Mouse (Mus musculus) stomach, embryonic 14.5 days (tissue): ENCODE results near the gene Smad3. TPM values are rescaled to one million over a fixed set of nuclear protein-coding genes. Genes with fewer than 3 reads are reported as not detected.

Experiments
- ATAC-seq: fragments of 200-750 bp; cut with Nextera tagmentation; 2 replicates; pipeline ENCODE4 v1.8.0; 2017; ENCODE audit warnings: low read depth, moderate TSS enrichment; ENCODE audit not compliant: insufficient number of reproducible peaks, insufficient read depth, low FRiP score
- H3K27ac ChIP-seq: fragments of 300-500 bp; sonication (generic); 2 replicates; pipeline ENCODE4 v1.5.1; 2014; ENCODE audit warnings: mild to moderate bottlenecking, low read length, moderate library complexity, mixed read lengths
- H3K27me3 ChIP-seq: fragments of 300-500 bp; sonication (generic); 2 replicates; pipeline ENCODE4 v1.6.1; 2014; ENCODE audit warnings: low read length, control low read depth, mixed read lengths; ENCODE audit not compliant: control insufficient read depth, insufficient read depth
- H3K36me3 ChIP-seq: fragments of 300-500 bp; sonication (generic); 2 replicates; pipeline ENCODE4 v1.6.1; 2014; ENCODE audit warnings: mild to moderate bottlenecking, control low read depth, low read length, moderate library complexity, mixed read lengths; ENCODE audit not compliant: control insufficient read depth, insufficient read depth
- H3K4me1 ChIP-seq: fragments of 300-500 bp; sonication (generic); 2 replicates; pipeline ENCODE4 v1.6.1; 2014; ENCODE audit warnings: low read length, control low read depth, mixed read lengths; ENCODE audit not compliant: control insufficient read depth, insufficient read depth
- H3K4me2 ChIP-seq: fragments of 300-500 bp; sonication (generic); replicated peaks from 2 replicates; pipeline ENCODE4 v1.6.1; 2014; ENCODE audit warnings: low read depth, low read length, control low read depth
- H3K4me3 ChIP-seq: fragments of 300-500 bp; sonication (generic); 2 replicates; pipeline ENCODE4 v1.5.1; 2014; ENCODE audit warnings: low read depth, low read length, control low read depth
- H3K9ac ChIP-seq: fragments of 300-500 bp; sonication (generic); replicated peaks from 2 replicates; pipeline ENCODE4 v1.6.1; 2014; ENCODE audit warnings: low read depth, mild to moderate bottlenecking, control low read depth, low read length, moderate library complexity, mixed read lengths
- H3K9me3 ChIP-seq: fragments of 300-500 bp; sonication (generic); 2 replicates; pipeline ENCODE4 v1.6.1; 2016; ENCODE audit warnings: low read depth, low read length, control low read depth; ENCODE audit not compliant: control insufficient read depth
- WGBS: fragments of 180-500 bp; shearing (Covaris S2); extraction: QIAGEN DNeasy Blood & Tissue Kit; methylation state at CpG from one replicate; pipeline ENCODE4 v1.1.7; 2014; 5-methylcytosine and 5-hydroxymethylcytosine counted together
- polyA plus RNA-seq: library from polyadenylated mRNA; unstranded; fragments of >200 nt; fragmentation: Nextera tagmentation; extraction: Ambion mirVana; gene quantifications from 2 replicates; pipeline ENCODE4 v1.2.1, GENCODE M21; 2014

Gene Smad3
- polyA plus RNA-seq, 1 experiment from 2014 or later, result 17.3 TPM

DNA sequence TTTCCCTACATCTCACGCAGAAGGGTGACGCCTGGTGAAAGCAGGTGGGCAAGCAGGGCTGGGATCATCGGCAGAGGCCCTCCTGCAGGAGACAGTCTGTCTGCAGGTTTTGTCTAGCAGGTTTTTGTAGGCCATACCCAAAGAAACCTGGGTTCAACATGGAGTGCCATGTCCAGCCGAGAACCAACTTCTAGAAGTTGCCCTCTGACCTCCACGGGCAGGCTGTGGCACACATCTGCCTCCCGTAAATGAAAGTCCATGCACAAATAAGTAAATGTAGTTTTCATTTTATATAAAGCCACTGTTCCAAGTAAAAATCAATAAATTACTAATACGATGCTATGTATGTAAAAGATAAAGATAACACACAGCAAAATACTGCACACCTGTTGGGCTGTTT is 3.0 kb upstream of the Smad3 start:
- H3K27ac ChIP-seq, result no peak overlapping the region
- no peaks in the 10 kb centered on the region for H3K27me3 ChIP-seq
- H3K4me2 ChIP-seq, result no peak overlapping the region
- no peak for ATAC-seq
- no peaks in the 10 kb centered on the region for H3K9me3 ChIP-seq
- 80% methylated on average over 7 of the region's 7 CpGs for whole genome bisulfite sequencing
- no peak overlapping the region for H3K9ac ChIP-seq
- no peaks in the 10 kb centered on the region for H3K36me3 ChIP-seq
- H3K4me3 ChIP-seq, result no peak overlapping the region
- H3K4me1 ChIP-seq, result peaks cover 21% of the 10 kb centered on the region

DNA sequence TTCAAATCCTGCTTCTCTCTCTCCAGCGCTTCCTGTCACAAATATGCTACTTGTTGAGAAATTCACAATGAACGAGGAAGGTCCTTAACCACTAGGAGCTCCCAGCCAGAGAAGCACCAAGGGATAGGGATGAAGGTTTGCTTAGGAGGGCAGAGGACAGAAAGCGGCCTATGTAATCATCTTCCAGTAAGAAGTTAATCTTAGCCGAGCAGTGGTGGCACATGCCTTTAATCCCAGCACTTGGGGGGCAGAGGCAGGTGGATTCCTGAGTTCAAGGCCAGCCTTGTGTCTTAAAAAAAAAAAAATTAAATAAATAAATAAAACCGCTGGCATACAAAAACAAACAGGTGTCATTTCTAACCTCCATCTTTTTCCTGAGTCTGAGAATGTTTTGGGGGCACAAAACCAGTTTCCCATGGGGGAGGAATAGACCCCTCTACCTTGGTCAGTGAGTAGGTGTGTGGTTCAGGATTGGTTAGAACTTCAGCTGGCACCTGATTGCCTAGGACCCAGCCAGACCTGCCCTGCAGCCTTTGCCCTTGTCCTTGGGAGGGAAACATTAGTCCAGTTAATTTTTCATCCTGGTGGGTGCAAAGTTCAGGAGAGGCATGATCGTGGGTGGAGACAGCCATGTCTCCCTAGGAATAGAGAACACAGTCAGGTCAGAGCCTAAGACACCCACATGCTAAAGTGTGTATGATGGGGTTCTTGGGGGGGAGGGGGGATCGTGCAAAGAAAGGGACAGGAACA is 2.4 kb upstream of the Smad3 start:
- H3K4me3 ChIP-seq, result no peak overlapping the region
- no peak overlapping the region for H3K9ac ChIP-seq
- H3K9me3 ChIP-seq, result no peaks in the 10 kb centered on the region
- no peaks in the 10 kb centered on the region for H3K27me3 ChIP-seq
- H3K4me1 ChIP-seq, result peaks cover 26% of the 10 kb centered on the region
- WGBS, result 72% methylated on average over 7 of the region's 7 CpGs
- ATAC-seq, result no peak
- H3K36me3 ChIP-seq, result no peaks in the 10 kb centered on the region
- H3K4me2 ChIP-seq, result no peak overlapping the region
- no peak overlapping the region for H3K27ac ChIP-seq

- no peaks in the 10 kb centered on the region for H3K27me3 ChIP-seq
- WGBS, result 4% methylated on average over 23 of the region's 23 CpGs
- H3K4me3 ChIP-seq, result peak overlapping the region; percentile 73
- peaks cover 36% of the 10 kb centered on the region for H3K4me1 ChIP-seq
- no peaks in the 10 kb centered on the region for H3K36me3 ChIP-seq
- no peak for ATAC-seq
- peak overlapping the region; percentile 59 for H3K9ac ChIP-seq
- peak overlapping the region; percentile 89 for H3K4me2 ChIP-seq
- no peaks in the 10 kb centered on the region for H3K9me3 ChIP-seq
- H3K27ac ChIP-seq, result peak overlapping the region; percentile 95
These were observed 1.0 kb upstream of the Smad3 start for GRCm38 (mm10) chr9:63758641-63759391.

DNA sequence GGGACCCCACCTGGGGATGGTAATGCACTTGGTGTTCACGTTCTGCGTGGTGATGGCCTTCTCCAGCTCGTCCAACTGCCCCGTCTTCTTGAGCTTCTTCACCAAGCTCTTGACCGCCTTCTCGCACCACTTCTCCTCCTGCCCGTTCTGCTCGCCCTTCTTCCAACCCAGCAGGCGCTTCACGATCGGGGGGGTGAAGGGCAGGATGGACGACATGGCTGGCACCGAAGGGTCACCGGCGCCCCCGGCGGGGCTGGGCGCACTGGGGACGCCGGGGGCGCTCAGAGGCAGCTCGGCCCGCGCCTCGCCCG is 377 bp downstream of the Smad3 start:
- Histone ChIP-seq H3K36me3 (no peaks in the 10 kb centered on the region), H3K9me3 (no peaks in the 10 kb centered on the region), H3K27ac (peak overlapping the region; percentile 95), H3K4me2 (peak overlapping the region; percentile 89), H3K4me3 (peak overlapping the region; percentile 73), H3K4me1 (peaks cover 50% of the 10 kb centered on the region), H3K9ac (peak overlapping the region; percentile 90), H3K27me3 (no peaks in the 10 kb centered on the region)
- WGBS, result under 1% methylated on average over 26 of the region's 26 CpGs
- ATAC-seq, result no peak

DNA sequence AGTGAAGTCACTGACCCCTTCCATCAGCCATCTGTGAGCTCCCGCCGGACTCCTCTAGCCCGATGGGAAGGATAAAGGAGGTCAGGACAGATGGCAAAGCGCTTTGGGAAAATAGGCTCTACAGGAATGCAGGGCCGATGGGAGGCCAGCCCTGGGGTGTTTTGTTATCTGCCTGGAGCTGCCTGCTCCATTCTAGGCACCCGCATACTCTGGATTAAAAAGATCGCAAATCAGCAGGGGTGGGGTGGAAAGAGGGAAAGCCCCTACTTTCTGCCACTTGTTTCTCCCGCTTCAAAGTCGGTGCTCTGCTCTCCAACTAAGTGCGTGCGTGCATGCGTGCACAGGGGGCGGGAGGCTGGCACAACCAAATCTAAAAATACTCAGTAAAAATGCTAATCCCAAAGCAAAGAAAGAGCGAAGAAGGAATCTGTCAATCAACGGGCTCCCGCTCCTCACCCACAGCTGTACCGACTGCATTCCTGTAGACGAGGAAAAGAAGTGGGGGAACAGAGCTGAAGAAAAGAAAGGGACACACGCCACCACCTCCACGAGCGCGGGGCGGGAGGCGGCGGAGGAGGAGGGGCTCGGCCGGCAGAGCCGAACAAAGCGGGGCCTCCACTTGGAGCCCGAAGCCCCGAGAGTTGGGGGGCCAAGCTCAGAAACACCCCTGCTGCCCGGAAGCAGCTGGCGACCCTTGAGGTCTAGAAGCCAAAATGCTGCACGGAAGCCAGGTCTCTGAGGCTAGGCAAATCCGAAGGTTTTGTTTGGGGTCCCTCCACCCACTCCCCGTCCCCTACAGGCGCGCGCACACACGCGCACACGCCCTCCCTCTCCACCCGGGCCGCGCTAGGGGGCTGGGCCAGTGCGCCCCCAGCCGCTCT is 973 bp downstream of the Smad3 start:
- WGBS, result under 1% methylated on average over 37 of the region's 47 CpGs
- peak overlapping the region; percentile 95 for H3K27ac ChIP-seq
- H3K4me3 ChIP-seq, result peak overlapping the region; percentile 73
- H3K9ac ChIP-seq, result peak overlapping the region; percentile 90
- peak overlapping the region; percentile 89 for H3K4me2 ChIP-seq
- peaks cover 55% of the 10 kb centered on the region for H3K4me1 ChIP-seq
- no peaks in the 10 kb centered on the region for H3K36me3 ChIP-seq
- H3K27me3 ChIP-seq, result no peaks in the 10 kb centered on the region
- H3K9me3 ChIP-seq, result no peaks in the 10 kb centered on the region
- no peak for ATAC-seq

DNA sequence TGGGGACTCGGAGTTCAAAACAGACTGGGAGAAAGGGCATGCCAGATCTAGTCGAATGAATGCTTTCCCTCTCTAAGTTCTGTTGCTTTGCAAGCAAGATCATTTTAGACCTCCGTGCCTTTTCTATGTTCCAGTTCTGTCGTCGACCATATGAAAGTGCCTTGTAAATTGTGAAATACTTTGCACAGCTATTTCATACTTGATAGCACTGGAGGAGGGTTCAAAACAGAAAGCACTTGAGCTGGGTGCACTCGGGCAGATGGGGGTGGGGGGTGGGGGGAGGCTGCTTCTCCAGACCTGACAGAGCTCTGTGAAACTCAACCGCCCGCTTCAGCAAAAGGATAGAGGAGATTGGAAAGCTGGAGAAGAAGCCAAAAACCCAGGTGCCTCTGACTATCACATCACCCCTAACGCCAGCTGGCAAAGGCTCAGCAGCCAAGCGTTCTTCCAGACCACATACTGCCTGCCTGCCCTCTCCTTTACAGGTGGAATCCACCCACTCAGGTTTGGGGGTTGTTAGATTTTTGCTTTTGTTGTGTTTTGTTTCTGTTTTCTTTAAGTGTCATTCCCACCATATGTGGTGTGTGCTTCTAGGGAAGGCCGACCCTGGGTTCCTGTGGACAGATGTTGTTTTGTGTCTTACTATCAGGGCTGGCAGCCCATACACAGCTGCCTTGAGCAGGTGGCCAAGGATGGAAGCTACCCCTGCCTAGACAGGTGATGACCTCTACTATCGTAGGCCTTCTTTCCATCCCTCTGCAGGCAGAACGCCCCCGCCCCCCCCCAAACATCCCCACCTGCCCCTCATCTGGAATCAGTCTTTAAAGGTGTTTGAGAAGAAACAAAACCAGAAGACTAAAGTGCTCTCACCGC is 1.9 kb downstream of the Smad3 start:
- ATAC-seq, result no peak
- H3K4me1 ChIP-seq, result peaks cover 56% of the 10 kb centered on the region
- peak overlapping the region; percentile 89 for H3K4me2 ChIP-seq
- no peaks in the 10 kb centered on the region for H3K36me3 ChIP-seq
- no peaks in the 10 kb centered on the region for H3K9me3 ChIP-seq
- 16% methylated on average over 15 of the region's 15 CpGs for WGBS
- H3K4me3 ChIP-seq, result peak overlapping the region; percentile 73
- H3K27ac ChIP-seq, result peak overlapping the region; percentile 95; the same call in 1 of the 2 replicates
- H3K27me3 ChIP-seq, result no peaks in the 10 kb centered on the region
- peak overlapping the region; percentile 90 for H3K9ac ChIP-seq

DNA sequence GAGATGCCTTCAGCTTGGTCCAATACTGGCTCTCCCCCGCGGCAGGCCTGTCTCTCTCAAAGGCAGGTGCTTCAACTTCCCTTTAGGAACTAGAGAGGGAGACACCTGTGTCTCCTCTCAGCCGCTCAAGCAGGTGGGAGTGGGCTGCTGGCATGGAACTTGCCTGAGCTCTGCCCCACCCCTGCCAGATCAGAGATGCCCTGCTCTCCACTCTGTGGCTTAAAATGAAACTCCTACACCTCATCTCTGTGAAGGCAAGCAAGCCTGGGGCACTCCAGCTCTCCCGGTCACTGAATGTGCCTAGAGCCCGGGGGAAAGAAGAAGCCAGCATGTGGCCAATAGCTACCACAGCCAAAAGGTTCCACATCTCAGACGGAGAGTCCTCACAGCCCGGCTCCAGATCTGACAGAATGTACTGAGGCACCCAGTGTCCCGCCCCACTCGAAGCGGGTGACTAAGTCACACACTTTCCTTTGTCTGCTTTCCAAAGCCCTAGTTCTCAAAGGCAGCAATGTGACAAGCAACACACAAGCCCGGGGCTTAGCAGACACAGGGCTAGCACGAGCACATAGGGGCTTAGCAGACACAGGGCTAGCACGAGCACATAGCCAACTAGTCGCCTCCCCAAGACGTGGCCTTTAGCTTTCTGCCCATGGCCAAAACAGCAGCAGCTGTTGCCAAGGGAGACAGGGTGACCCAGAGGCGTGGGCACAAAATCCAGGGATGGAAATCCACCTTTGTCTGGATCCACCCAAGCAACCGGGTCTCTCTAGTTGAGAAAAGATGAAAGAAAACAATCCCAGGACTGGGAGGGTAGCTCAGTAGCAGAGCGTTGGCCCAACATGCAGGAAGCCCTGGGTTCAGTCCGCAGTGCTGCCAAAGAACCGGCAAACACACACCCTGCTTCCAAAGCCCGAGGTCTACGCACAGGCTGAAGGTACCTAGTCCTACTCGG is 3.0 kb downstream of the Smad3 start:
- H3K36me3 ChIP-seq, result no peaks in the 10 kb centered on the region
- peak overlapping the region; percentile 46; the same call in 1 of the 2 replicates for H3K27ac ChIP-seq
- 41% methylated on average over 23 of the region's 23 CpGs for WGBS
- H3K27me3 ChIP-seq, result no peaks in the 10 kb centered on the region
- no peaks in the 10 kb centered on the region for H3K9me3 ChIP-seq
- H3K4me2 ChIP-seq, result peak overlapping the region; percentile 89
- peak overlapping the region; percentile 73 for H3K4me3 ChIP-seq
- H3K4me1 ChIP-seq, result peaks cover 67% of the 10 kb centered on the region
- ATAC-seq, result no peak
- H3K9ac ChIP-seq, result 0 out of 2 replicates have a peak overlapping the region, but pooled peaks have one; percentile 90
